Mouse (Mus musculus): ENCODE measurements around the gene Dynlt1f. TPM values are rescaled to one million over a fixed set of nuclear protein-coding genes. Genes with fewer than 3 reads are reported as not detected.
"Not testable (repeated sequence)": the region's sequence is repeated elsewhere in the genome, so short reads cannot be mapped to it uniquely, and the experiment has no call there.

Dynlt1f gene
- polyA plus RNA-seq, 1 experiment from 2014 or later, result 291 TPM

GRCm38 (mm10) chr17:6653341-6653946 lies 2.3 kb downstream of the Dynlt1f start:
- 96% methylated on average over 4 of the region's 5 CpGs for WGBS

GRCm38 (mm10) chr17:6650904-6651565 lies 4.7 kb downstream of the Dynlt1f start:
- H3K4me1 ChIP-seq; H3K27ac ChIP-seq; DNase-seq (ENCODE audit: extremely low spot score, low spot score); H3K4me3 ChIP-seq; H3K36me3 ChIP-seq (replicated peaks); H3K9me3 ChIP-seq; H3K27me3 ChIP-seq (ENCODE audit: poor library complexity, severe bottlenecking): not testable (repeated sequence)
- WGBS, result 93% methylated on average over 6 of the region's 7 CpGs

More at GRCm38 (mm10) chr17:6653341-6653946, 2.3 kb downstream of the Dynlt1f start:
- not testable (repeated sequence) for H3K36me3 ChIP-seq (replicated peaks); H3K9me3 ChIP-seq; DNase-seq (ENCODE audit: extremely low spot score, low spot score); H3K27ac ChIP-seq; H3K4me1 ChIP-seq; H3K4me3 ChIP-seq; H3K27me3 ChIP-seq (ENCODE audit: poor library complexity, severe bottlenecking)

DNA sequence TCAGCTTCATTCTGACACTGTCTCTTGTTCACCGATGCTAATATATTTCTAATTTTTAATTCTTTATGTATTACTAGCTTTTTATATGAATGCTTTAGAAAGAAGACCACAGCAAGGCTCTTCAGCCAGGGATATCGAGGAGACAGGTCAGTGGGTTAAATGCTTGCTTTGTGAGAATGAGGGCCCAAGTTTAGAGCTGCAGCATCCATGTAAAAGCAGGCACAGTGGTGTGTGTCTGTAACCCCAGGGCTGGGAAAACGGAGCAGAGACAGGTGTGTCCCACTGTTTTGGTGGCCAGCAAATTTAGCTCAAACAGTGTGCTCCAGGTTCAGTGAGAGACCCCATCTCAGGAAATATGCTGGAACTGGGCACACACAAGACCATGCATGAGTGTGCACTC lies 8.2 kb downstream of the Dynlt1f start:
- H3K4me1 ChIP-seq; H3K27ac ChIP-seq; H3K27me3 ChIP-seq (ENCODE audit: poor library complexity, severe bottlenecking); H3K36me3 ChIP-seq (replicated peaks); H3K9me3 ChIP-seq; DNase-seq (ENCODE audit: extremely low spot score, low spot score); H3K4me3 ChIP-seq: not testable (repeated sequence)
- 83% methylated on average over 3 of the region's 3 CpGs for WGBS

DNA sequence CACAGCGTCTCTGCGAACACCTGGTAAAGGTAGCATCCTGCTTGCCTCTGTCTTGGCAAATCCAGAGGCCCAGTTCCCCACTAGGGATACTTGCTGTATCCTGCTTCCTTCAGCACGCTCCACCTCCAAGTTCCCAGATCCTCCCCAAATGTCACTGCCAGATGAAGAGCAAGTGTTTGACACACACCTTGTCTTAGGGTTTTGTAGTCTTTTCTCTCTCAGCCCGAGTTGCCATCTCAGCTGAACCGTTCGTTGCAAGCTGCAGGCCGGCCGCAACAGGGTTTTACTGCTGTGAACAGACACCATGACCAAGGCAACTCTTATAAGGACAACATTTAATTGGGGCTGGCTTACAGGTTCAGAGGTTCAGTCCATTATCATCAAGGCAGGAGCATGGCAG lies 8.9 kb downstream of the Dynlt1f start:
- not testable (repeated sequence) for H3K4me3 ChIP-seq

DNA sequence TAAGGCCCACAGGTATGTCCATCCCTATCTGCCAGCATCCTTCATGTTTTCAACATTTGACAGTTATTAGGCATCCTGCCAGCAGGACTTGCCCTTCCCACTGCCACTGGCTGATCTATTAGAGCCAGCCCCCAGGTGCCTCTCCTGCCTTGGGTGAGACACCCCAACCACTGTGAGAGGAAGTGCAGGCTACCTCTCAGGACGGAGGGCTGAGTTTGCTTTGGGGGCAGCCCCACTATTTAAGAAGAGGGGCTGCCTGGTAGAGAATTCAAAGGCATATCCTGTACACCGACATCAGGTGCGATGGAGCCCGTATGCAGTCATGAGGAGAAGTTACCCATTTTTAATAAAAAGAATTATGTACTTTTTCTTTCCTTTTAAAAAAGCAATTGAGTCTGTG lies 10.0 kb downstream of the Dynlt1f start:
- not testable (repeated sequence) for H3K9me3 ChIP-seq; H3K27ac ChIP-seq; H3K27me3 ChIP-seq (ENCODE audit: poor library complexity, severe bottlenecking); DNase-seq (ENCODE audit: extremely low spot score, low spot score); H3K36me3 ChIP-seq (replicated peaks); H3K4me1 ChIP-seq; H3K4me3 ChIP-seq
- 92% methylated on average over 4 of the region's 4 CpGs for WGBS

More for the DNA sequence above, 8.9 kb downstream of the Dynlt1f start:
- WGBS, result 97% methylated on average over 8 of the region's 8 CpGs
- not testable (repeated sequence) for H3K27ac ChIP-seq; H3K9me3 ChIP-seq; H3K36me3 ChIP-seq (replicated peaks); H3K4me1 ChIP-seq; H3K27me3 ChIP-seq (ENCODE audit: poor library complexity, severe bottlenecking); DNase-seq (ENCODE audit: extremely low spot score, low spot score)

DNA sequence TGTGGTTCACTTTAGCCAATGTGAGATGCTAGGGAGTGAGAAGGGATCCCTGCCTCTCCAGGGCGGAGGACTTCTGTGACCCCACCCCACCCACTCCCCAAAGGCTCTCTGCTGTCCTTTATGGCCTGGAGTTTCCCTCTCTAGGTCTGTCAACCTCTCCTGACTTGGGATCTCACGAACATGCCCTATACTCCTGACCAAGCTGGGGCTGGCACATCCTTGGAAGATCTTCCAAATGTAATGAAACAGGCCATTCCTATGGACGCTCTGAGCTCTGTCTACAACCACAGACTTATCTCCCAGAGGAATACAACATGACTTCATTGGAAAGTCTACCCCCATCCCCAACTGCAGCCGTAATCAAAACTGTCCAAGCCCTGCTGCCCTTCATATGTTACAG lies 11.0 kb downstream of the Dynlt1f start:
- not testable (repeated sequence) for H3K4me3 ChIP-seq; H3K4me1 ChIP-seq; DNase-seq (ENCODE audit: extremely low spot score, low spot score); H3K36me3 ChIP-seq (replicated peaks); H3K27ac ChIP-seq; H3K27me3 ChIP-seq (ENCODE audit: poor library complexity, severe bottlenecking); H3K9me3 ChIP-seq
- 89% methylated on average over 4 of the region's 4 CpGs for WGBS

- not testable (repeated sequence) for H3K36me3 ChIP-seq (replicated peaks); H3K27me3 ChIP-seq (ENCODE audit: poor library complexity, severe bottlenecking); H3K4me1 ChIP-seq; H3K9me3 ChIP-seq; DNase-seq (ENCODE audit: extremely low spot score, low spot score); H3K4me3 ChIP-seq; H3K27ac ChIP-seq
- 90% methylated on average over 9 of the region's 9 CpGs for WGBS
Observed at GRCm38 (mm10) chr17:6644210-6644609, 11.5 kb downstream of the Dynlt1f start.

DNA sequence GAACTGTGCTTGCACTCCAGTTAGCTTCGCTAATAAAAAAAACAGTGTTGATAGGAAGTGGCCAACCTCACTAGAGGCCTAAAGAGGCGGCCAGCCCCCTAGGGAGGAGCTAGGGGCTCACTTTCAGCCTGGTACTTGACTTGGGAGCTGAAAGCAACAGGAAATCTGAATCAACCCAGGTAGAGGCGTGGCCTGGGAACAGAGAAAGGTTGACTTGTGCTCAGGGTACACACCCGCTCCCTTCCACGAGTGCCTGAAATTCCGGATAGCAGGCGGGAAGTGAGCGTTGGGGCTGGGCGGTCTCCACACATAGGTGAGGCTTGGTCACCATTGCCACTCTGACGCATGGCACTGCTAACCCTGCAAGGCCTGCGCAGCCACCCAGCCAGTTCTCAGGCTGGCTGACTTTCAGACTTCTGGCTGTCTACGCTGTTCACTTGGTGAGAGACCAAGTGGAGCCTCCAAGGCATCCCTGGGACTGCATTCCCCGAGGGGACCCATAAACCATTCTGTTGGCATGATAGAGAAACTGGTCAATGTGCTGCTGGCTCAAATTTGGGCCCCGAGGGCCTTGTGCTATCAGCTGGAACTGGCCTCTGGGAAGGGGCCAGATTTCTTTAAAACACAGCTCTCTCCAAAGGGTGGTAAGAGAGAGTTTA lies 14.8 kb downstream of the Dynlt1f start:
- not testable (repeated sequence) for DNase-seq (ENCODE audit: extremely low spot score, low spot score); H3K27me3 ChIP-seq (ENCODE audit: poor library complexity, severe bottlenecking); H3K36me3 ChIP-seq (replicated peaks); H3K9me3 ChIP-seq; H3K27ac ChIP-seq; H3K4me1 ChIP-seq; H3K4me3 ChIP-seq
- 85% methylated on average over 14 of the region's 14 CpGs for WGBS

- not testable (repeated sequence) for H3K9me3 ChIP-seq; H3K36me3 ChIP-seq (replicated peaks); DNase-seq (ENCODE audit: extremely low spot score, low spot score); H3K27me3 ChIP-seq (ENCODE audit: poor library complexity, severe bottlenecking); H3K4me1 ChIP-seq; H3K4me3 ChIP-seq; H3K27ac ChIP-seq
- WGBS, result 88% methylated on average over 10 of the region's 10 CpGs
Observed at GRCm38 (mm10) chr17:6640044-6640637, 15.6 kb downstream of the Dynlt1f start.

GRCm38 (mm10) chr17:6639486-6639885 lies 16.2 kb downstream of the Dynlt1f start:
- not testable (repeated sequence) for H3K4me1 ChIP-seq; H3K27me3 ChIP-seq (ENCODE audit: poor library complexity, severe bottlenecking); DNase-seq (ENCODE audit: extremely low spot score, low spot score); H3K27ac ChIP-seq; H3K9me3 ChIP-seq; H3K4me3 ChIP-seq; H3K36me3 ChIP-seq (replicated peaks)
- WGBS, result 90% methylated on average over 18 of the region's 21 CpGs

DNA sequence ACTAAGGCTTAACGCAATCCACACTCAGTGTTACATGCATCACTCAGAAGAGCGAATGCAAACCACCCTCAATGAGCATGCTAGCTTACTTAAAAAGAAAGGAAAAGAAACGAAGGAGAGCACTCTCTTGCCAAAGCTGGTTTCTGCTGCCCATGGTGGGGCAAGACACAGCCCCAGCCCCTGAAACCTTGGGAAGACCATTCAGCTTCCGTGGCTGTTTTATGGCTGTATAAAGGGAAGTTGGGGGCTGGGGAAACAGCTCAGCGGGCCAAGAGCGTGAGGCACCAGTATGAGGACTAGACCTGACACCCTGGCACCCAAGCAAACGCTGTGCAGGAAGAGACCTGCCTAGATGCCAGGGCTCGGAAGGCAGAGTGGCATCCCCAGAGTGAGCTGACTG lies 17.3 kb downstream of the Dynlt1f start:
- H3K27me3 ChIP-seq (ENCODE audit: poor library complexity, severe bottlenecking); H3K4me3 ChIP-seq; DNase-seq (ENCODE audit: extremely low spot score, low spot score); H3K36me3 ChIP-seq (replicated peaks); H3K27ac ChIP-seq; H3K9me3 ChIP-seq; H3K4me1 ChIP-seq: not testable (repeated sequence)
- WGBS, result 91% methylated on average over 8 of the region's 8 CpGs

DNA sequence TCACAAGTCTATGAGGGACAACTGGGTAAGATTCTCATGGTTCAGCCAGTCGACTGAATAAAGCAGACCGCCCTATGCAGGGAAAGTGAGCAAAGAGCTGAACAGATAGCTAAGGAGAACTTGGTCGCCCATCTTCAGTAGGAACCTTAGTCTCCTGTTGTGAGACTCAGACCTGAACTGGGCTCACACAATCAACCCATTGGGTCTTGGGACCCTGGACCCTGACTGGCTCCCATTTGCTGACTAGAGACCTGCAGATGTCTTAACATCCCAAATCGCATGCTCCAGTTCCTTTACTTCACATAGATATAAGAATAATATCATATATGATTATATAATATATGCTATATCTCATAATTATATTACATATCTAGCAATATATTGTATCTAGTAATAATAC lies 18.3 kb downstream of the Dynlt1f start:
- not testable (repeated sequence) for H3K36me3 ChIP-seq (replicated peaks); H3K4me3 ChIP-seq; H3K27me3 ChIP-seq (ENCODE audit: poor library complexity, severe bottlenecking); DNase-seq (ENCODE audit: extremely low spot score, low spot score); H3K9me3 ChIP-seq; H3K27ac ChIP-seq; H3K4me1 ChIP-seq
- WGBS, result 93% methylated on average over 4 of the region's 4 CpGs

DNA sequence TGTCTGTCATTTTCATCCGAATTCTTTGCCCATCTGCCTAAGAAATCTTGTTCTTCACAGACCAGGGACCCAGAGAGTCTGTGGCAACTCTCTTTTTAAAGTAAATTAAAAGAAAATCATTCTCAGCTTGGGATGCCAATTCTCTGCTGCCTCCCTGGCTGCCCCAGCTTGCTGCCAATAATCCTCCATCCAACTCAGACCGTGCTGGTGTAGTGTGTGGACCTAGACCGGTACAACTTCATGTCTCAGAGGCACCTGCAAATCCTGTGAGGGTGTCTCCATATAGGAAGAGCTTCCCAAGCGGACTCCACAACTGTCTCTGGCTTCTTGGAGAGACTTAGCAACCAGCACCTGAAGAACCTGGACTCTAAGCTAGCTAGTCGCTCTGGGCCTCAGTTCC lies 18.8 kb downstream of the Dynlt1f start:
- H3K4me3 ChIP-seq, result no peak overlapping the region

More for the DNA sequence above, 18.8 kb downstream of the Dynlt1f start:
- H3K9me3 ChIP-seq, result peaks cover 5% of the 10 kb centered on the region; the same call in 1 of the 2 replicates
- no peaks in the 10 kb centered on the region for H3K27me3 ChIP-seq (ENCODE audit: poor library complexity, severe bottlenecking)
- H3K27ac ChIP-seq, result no peak overlapping the region
- DNase-seq (ENCODE audit: extremely low spot score, low spot score), result no peak
- H3K36me3 ChIP-seq (replicated peaks), result no peaks in the 10 kb centered on the region
- H3K4me1 ChIP-seq, result no peaks in the 10 kb centered on the region
- WGBS, result 92% methylated on average over 5 of the region's 5 CpGs

Data from forebrain, embryonic 10.5 days (tissue).